8 mouse cellular contexts compared by ENCODE assay signal in the genomic region with DNA sequence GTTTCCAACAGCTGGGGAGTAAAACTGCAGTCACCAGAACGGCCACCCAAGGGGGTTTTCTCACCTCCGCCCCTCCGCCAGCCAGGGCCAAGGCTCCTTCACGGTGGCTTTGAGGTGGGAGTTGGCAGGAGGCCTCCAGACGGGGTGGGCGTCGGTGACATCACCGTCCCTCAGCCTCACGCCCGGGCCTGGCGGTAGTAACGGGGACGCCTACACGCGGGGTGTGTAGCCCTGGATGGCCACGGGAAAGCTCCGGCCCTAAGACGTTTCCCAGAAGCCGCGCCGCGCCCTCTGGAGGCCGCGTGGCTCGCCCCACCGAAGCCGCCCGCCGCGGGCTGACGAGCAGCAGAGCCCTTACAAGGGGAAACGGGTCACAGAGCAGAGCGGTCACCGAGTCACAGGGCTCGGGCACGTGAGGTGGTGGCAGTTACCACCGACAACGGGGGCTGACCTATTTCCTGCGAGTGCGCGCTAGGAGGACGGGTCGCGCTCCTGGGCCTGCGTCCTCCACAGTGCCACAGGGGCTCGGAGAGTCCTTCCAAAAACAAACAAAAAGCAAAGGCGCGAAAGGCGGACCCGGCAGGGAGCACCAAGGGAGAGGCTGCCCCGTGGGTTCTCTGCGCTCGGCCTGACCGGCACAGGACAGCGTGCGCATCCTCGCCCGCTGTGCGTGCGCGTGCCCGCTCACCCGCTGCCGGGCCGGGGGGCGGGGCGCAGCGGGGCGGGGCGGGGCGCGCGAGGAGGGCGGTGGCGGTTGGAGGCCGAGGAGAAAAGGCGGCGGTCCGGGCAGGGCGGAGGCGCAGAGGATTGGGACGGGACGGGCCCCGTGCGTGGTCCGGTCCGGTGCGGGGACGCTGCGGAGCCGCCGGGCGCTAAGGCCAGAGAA. TPM values are rescaled to one million over a fixed set of nuclear protein-coding genes. Genes with fewer than 3 reads are reported as not detected.
DNase-seq lines count a peak whose midpoint lies in the region; ATAC-seq and TF ChIP-seq lines count a peak whose summit lies in the region.

A gene (plus strand): TSS at position 753 of the 886 bp plus-strand sequence.

- H3K9ac ChIP-seq in intestine, postnatal 0 days (ENCODE audit: low read depth, low read length): peak within 1 kb of the TSS; percentile 93

- under 1% methylated on average over 93 of the region's 93 CpGs for WGBS in embryonic facial prominence, embryonic 10.5 days
- WGBS in intestine, postnatal 0 days: under 1% methylated on average over 90 of the region's 93 CpGs
- WGBS in midbrain, embryonic 10.5 days: under 1% methylated on average over 81 of the region's 93 CpGs

- ATAC-seq in granulocyte monocyte progenitor cell, adult 5-6 weeks (replicated peaks; ENCODE audit: poor library complexity, severe bottlenecking): peak; percentile 87
- peak; percentile 98 for ATAC-seq in intestine, postnatal 0 days

- no peaks in the 10 kb centered on the region for H3K27me3 ChIP-seq in embryonic facial prominence, embryonic 10.5 days (replicated peaks; ENCODE audit: low read depth, poor library complexity, severe bottlenecking)
- no peaks in the 10 kb centered on the region for H3K27me3 ChIP-seq in intestine, postnatal 0 days (replicated peaks; ENCODE audit: control insufficient read depth, insufficient read depth, low read length)
- no peaks in the 10 kb centered on the region for H3K27me3 ChIP-seq in midbrain, embryonic 10.5 days (ENCODE audit: low read depth, poor library complexity, severe bottlenecking)

- H3K4me2 ChIP-seq in intestine, postnatal 0 days (replicated peaks; ENCODE audit: low read depth): peak within 1 kb of the TSS; percentile 97

- peaks cover 10% of the 10 kb centered on the region for H3K4me1 ChIP-seq in embryonic facial prominence, embryonic 10.5 days
- no peaks in the 10 kb centered on the region for H3K4me1 ChIP-seq in intestine, postnatal 0 days (replicated peaks; ENCODE audit: control insufficient read depth, insufficient read depth, low read length)
- H3K4me1 ChIP-seq in midbrain, embryonic 10.5 days: peaks cover 15% of the 10 kb centered on the region

- peak; percentile 96 for DNase-seq in adrenal gland, postnatal 14 days
- DNase-seq in embryonic facial prominence, embryonic 10.5 days (ENCODE audit: low spot score): peak; percentile 95
- peak; percentile 90 to 92 for DNase-seq in left cerebral cortex, postnatal 36 days (ENCODE audit: low spot score in 2 of 2)
- peak; percentile 92 for DNase-seq in midbrain, embryonic 10.5 days (ENCODE audit: low spot score)
- peak; percentile 81 to 85 for DNase-seq in right cerebral cortex, postnatal 36 days (ENCODE audit: low spot score in 2 of 2)
- peak; percentile 88 for DNase-seq in urinary bladder, postnatal 4 days (ENCODE audit: low spot score in 2 of 2)

- H3K36me3 ChIP-seq in embryonic facial prominence, embryonic 10.5 days (replicated peaks): peaks cover 7% of the 10 kb centered on the region
- no peaks in the 10 kb centered on the region for H3K36me3 ChIP-seq in intestine, postnatal 0 days (ENCODE audit: control insufficient read depth, insufficient read depth)
- H3K36me3 ChIP-seq in midbrain, embryonic 10.5 days: peaks cover 10% of the 10 kb centered on the region

- TF ChIP-seq CTCF in intestine, postnatal 0 days (IDR thresholded peaks at IDR 0.05; ENCODE audit: low read depth): peak; percentile 82

- peak within 1 kb of the TSS; percentile 99 for H3K27ac ChIP-seq in embryonic facial prominence, embryonic 10.5 days (replicated peaks)
- H3K27ac ChIP-seq in intestine, postnatal 0 days (ENCODE audit: low read depth, low read length): peak within 1 kb of the TSS; percentile 99
- H3K27ac ChIP-seq in midbrain, embryonic 10.5 days (replicated peaks): peak within 1 kb of the TSS; percentile 99

- intact Hi-C loops in left cerebral cortex, postnatal 36 days (cut with DNase I): loop anchor here (2.0 kb wide), 1 partner anchor 62 kb away; a partner anchor contains a TSS

- H3K9me3 ChIP-seq in embryonic facial prominence, embryonic 10.5 days: no peaks in the 10 kb centered on the region
- no peaks in the 10 kb centered on the region for H3K9me3 ChIP-seq in intestine, postnatal 0 days (ENCODE audit: control insufficient read depth)
- H3K9me3 ChIP-seq in midbrain, embryonic 10.5 days (replicated peaks): no peaks in the 10 kb centered on the region; the same call in 1 of the 2 replicates

- peak within 1 kb of the TSS; percentile 95 for H3K4me3 ChIP-seq in embryonic facial prominence, embryonic 10.5 days
- H3K4me3 ChIP-seq in intestine, postnatal 0 days (ENCODE audit: low read depth, low read length): peak within 1 kb of the TSS; percentile 81
- H3K4me3 ChIP-seq in midbrain, embryonic 10.5 days: peak within 1 kb of the TSS; percentile 94

RNA-seq across cellular contexts. Expression of the gene that starts here (rescaled TPM):
- 22.3 TPM in 2 replicates for total RNA-seq in adrenal gland, postnatal 14 days (2021)
- 52.5 and 53.4 TPM in 2 replicates for polyA plus RNA-seq in embryonic facial prominence, embryonic 10.5 days (2016; fragmentation: Nextera tagmentation; extraction: Ambion mirVana)
- 6.7 and 8.5 TPM in 2 replicates for total RNA-seq in granulocyte monocyte progenitor cell, adult 5-6 weeks (2014; fragmentation: Nextera tagmentation)
- total RNA-seq in granulocyte monocyte progenitor cell, adult 5-6 weeks (2017): 14.6 and 14.7 TPM in 2 replicates
- 8.7 and 8.9 TPM in 2 replicates for polyA plus RNA-seq in intestine, postnatal 0 days (2015; fragmentation: Nextera tagmentation; extraction: Ambion mirVana)
- total RNA-seq in left cerebral cortex, postnatal 36 days (2021): 10 to 100 TPM in 1 of 2 experiments, 1 to 10 TPM in 1; 9.1 to 10.8 TPM
- polyA plus RNA-seq in midbrain, embryonic 10.5 days (2016; fragmentation: Nextera tagmentation; extraction: Ambion mirVana): 49.9 and 51.9 TPM in 2 replicates

Comparison
In these comparisons a context has a peak if more than half of its experiments do, and no peak if none do; other contexts are left out.
1. Peak in every context shown above with its lines: DNase-seq, ATAC-seq, H3K4me3 ChIP-seq and H3K27ac ChIP-seq.